Mouse (Mus musculus) liver, embryonic 14.5 days (tissue): Measurements from ENCODE around the gene Upk3b. TPM values are rescaled to one million over a fixed set of nuclear protein-coding genes. Genes with fewer than 3 reads are reported as not detected.

Source experiments
- ATAC-seq: fragments of 200-750 bp; cut with Nextera tagmentation; 2 replicates; pipeline ENCODE4 v1.8.0; 2017; ENCODE audit warnings: moderate number of reproducible peaks, mild to moderate bottlenecking, moderate library complexity; ENCODE audit not compliant: insufficient read depth
- DNase-seq, 3 experiments: peaks; one replicate each; pipeline ENCODE4 v3.0.0-alpha.2; 2012 to 2013; ENCODE audit warnings: low read depth in 3 of 3, low spot score in 3 of 3
- H3K27ac ChIP-seq: fragments of 300-500 bp; sonication (generic); 2 replicates; pipeline ENCODE4 v1.5.1; 2014; ENCODE audit warnings: moderate library complexity, mild to moderate bottlenecking, control low read depth, inconsistent platforms
- H3K27me3 ChIP-seq: fragments of 300-500 bp; sonication (generic); 2 replicates; pipeline ENCODE4 v1.6.1; 2014; ENCODE audit warnings: mild to moderate bottlenecking, low read length, moderate library complexity; ENCODE audit not compliant: control insufficient read depth, insufficient read depth
- H3K36me3 ChIP-seq: fragments of 300-500 bp; sonication (generic); replicated peaks from 2 replicates; pipeline ENCODE4 v1.6.1; 2014; ENCODE audit warnings: low read depth; ENCODE audit not compliant: control insufficient read depth, insufficient read depth
- H3K4me1 ChIP-seq, 2 experiments: fragments of 200-500 bp in 1 of 2; fragments of 300-500 bp in 1 of 2; sonication (generic) in 1 of 2; replicated peaks; 2 replicates each; pipeline ENCODE4 v1.6.1; 2012 to 2014; ENCODE audit warnings: antibody characterized with exemption in 1 of 2, inconsistent platforms in 1 of 2, low read length in 1 of 2; ENCODE audit not compliant: control insufficient read depth in 2 of 2, insufficient read depth in 2 of 2
- H3K4me2 ChIP-seq: fragments of 300-500 bp; sonication (generic); 2 replicates; pipeline ENCODE4 v1.6.1; 2014; ENCODE audit warnings: low read depth, mild to moderate bottlenecking, control low read depth, moderate library complexity
- H3K4me3 ChIP-seq, 2 experiments: fragments of 200-500 bp in 1 of 2; fragments of 300-500 bp in 1 of 2; sonication (generic) in 1 of 2; 2 replicates each; pipeline ENCODE4 v1.5.1; 2012 to 2014; ENCODE audit warnings: low read depth in 2 of 2, low read length in 2 of 2, mild to moderate bottlenecking in 2 of 2, control low read depth in 1 of 2, inconsistent platforms in 1 of 2, moderate library complexity in 1 of 2; ENCODE audit not compliant: insufficient read depth in 1 of 2
- H3K9ac ChIP-seq: fragments of 300-500 bp; sonication (generic); replicated peaks from 2 replicates; pipeline ENCODE4 v1.6.1; 2014; ENCODE audit warnings: mild to moderate bottlenecking, control low read depth, moderate library complexity
- H3K9me3 ChIP-seq: fragments of 300-500 bp; sonication (generic); 2 replicates; pipeline ENCODE4 v1.6.1; 2016; ENCODE audit warnings: low read length, mixed read lengths; ENCODE audit not compliant: control insufficient read depth
- CTCF ChIP-seq: IDR thresholded peaks from 2 replicates; pipeline ENCODE4 v1.5.1; 2016; ENCODE audit warnings: antibody characterized with exemption, low read depth, control low read depth
- EP300 ChIP-seq: IDR thresholded peaks from 2 replicates; pipeline ENCODE4 v1.6.1; 2016; ENCODE audit warnings: antibody characterized with exemption, low read depth
- WGBS: fragments of 180-500 bp; shearing (Covaris S2); extraction: QIAGEN DNeasy Blood & Tissue Kit; methylation state at CpG from one replicate; pipeline ENCODE4 v1.1.7; 2014; ENCODE audit not compliant: insufficient replicate concordance; 5-methylcytosine and 5-hydroxymethylcytosine counted together
- polyA plus RNA-seq, 2 experiments: library from polyadenylated mRNA; depleted of rRNA in 1 of 2; stranded (reverse) in 1 of 2; unstranded in 1 of 2; fragments of >200 nt; fragmentation: Nextera tagmentation in 1 of 2; extraction: Ambion mirVana in 1 of 2; gene quantifications; 2 replicates each; pipeline versions ENCODE4 v1.2.1 to v1.2.3; 2012 to 2014

The Upk3b gene
- polyA plus RNA-seq, 2 experiments: 2.0 to 2.4 TPM

- no peaks in the 10 kb centered on the region for H3K9me3 ChIP-seq
- H3K36me3 ChIP-seq: no peaks in the 10 kb centered on the region
- no peak overlapping the region for H3K27ac ChIP-seq
- H3K4me2 ChIP-seq: no peak overlapping the region
- no peak overlapping the region for H3K4me3 ChIP-seq
- H3K4me1 ChIP-seq: no peaks in the 10 kb centered on the region
- no peak for TF ChIP-seq EP300
- no peak for TF ChIP-seq CTCF
- no peaks in the 10 kb centered on the region; the same call in 1 of the 2 replicates for H3K27me3 ChIP-seq
- 19% methylated on average over 8 of the region's 8 CpGs for whole genome bisulfite sequencing
- no peak overlapping the region for H3K9ac ChIP-seq
- no peak for ATAC-seq
- DNase-seq: no peak
Measured at GRCm38 (mm10) chr5:136094249-136095010, 56.1 kb downstream of the Upk3b start.

- H3K27ac ChIP-seq: no peak overlapping the region
- H3K9me3 ChIP-seq: no peaks in the 10 kb centered on the region
- no peak overlapping the region for H3K4me3 ChIP-seq
- no peaks in the 10 kb centered on the region for H3K36me3 ChIP-seq
- TF ChIP-seq EP300: no peak
- TF ChIP-seq CTCF: no peak
- no peak overlapping the region for H3K4me2 ChIP-seq
- H3K4me1 ChIP-seq: no peaks in the 10 kb centered on the region
- no peak for ATAC-seq
- WGBS: 45% methylated on average over 7 of the region's 7 CpGs
- no peak for DNase-seq
- H3K27me3 ChIP-seq: no peaks in the 10 kb centered on the region; the same call in 1 of the 2 replicates
- H3K9ac ChIP-seq: no peak overlapping the region
Measured at GRCm38 (mm10) chr5:136095089-136095488, 56.8 kb downstream of the Upk3b start.

Other genes starting within 250 kb of the Upk3b start
- 0.01 and 0.27 TPM in 2 replicates for gene Srrm3, start 231.6 kb upstream of the Upk3b start, polyA plus RNA-seq (2012; rRNA removed)
- not detected in 2 replicates for gene Srrm3, start 231.6 kb upstream of the Upk3b start, polyA plus RNA-seq (2014; fragmentation: Nextera tagmentation; extraction: Ambion mirVana)
- 1.7 and 1.9 TPM in 2 replicates for gene Hspb1, start 150.6 kb upstream of the Upk3b start, polyA plus RNA-seq (2012; rRNA removed)
- gene Hspb1, start 150.6 kb upstream of the Upk3b start, polyA plus RNA-seq (2014; fragmentation: Nextera tagmentation; extraction: Ambion mirVana): 1.7 and 1.8 TPM in 2 replicates
- gene Ywhag, start 103.9 kb upstream of the Upk3b start, polyA plus RNA-seq (2012; rRNA removed): 21.7 and 25.9 TPM in 2 replicates
- gene Ywhag, start 103.9 kb upstream of the Upk3b start, polyA plus RNA-seq (2014; fragmentation: Nextera tagmentation; extraction: Ambion mirVana): 26.3 and 30.1 TPM in 2 replicates
- 2.3 and 2.8 TPM in 2 replicates for gene Ssc4d, start 64.0 kb upstream of the Upk3b start, polyA plus RNA-seq (2012; rRNA removed)
- gene Ssc4d, start 64.0 kb upstream of the Upk3b start, polyA plus RNA-seq (2014; fragmentation: Nextera tagmentation; extraction: Ambion mirVana): 1.5 and 2.1 TPM in 2 replicates
- 0.03 TPM in 1 of 2 replicates, not detected in the other for gene Zp3, start 58.4 kb upstream of the Upk3b start, polyA plus RNA-seq (2012; rRNA removed)
- gene Zp3, start 58.4 kb upstream of the Upk3b start, polyA plus RNA-seq (2014; fragmentation: Nextera tagmentation; extraction: Ambion mirVana): not detected in 2 replicates
- gene Dtx2, start 43.7 kb upstream of the Upk3b start, polyA plus RNA-seq (2012; rRNA removed): 3.4 and 5.0 TPM in 2 replicates
- 5.1 and 5.4 TPM in 2 replicates for gene Dtx2, start 43.7 kb upstream of the Upk3b start, polyA plus RNA-seq (2014; fragmentation: Nextera tagmentation; extraction: Ambion mirVana)
- 0.10 TPM in 1 of 2 replicates, not detected in the other for gene Upk3bl, start 16.0 kb downstream of the Upk3b start, polyA plus RNA-seq (2012; rRNA removed)
- not detected in 2 replicates for gene Upk3bl, start 16.0 kb downstream of the Upk3b start, polyA plus RNA-seq (2014; fragmentation: Nextera tagmentation; extraction: Ambion mirVana)
- gene Rasa4, start 45.4 kb downstream of the Upk3b start, polyA plus RNA-seq (2012; rRNA removed): 1.4 and 1.5 TPM in 2 replicates
- gene Rasa4, start 45.4 kb downstream of the Upk3b start, polyA plus RNA-seq (2014; fragmentation: Nextera tagmentation; extraction: Ambion mirVana): 0.85 and 0.93 TPM in 2 replicates
- 94.0 and 101 TPM in 2 replicates for gene Polr2j, start 78.1 kb downstream of the Upk3b start, polyA plus RNA-seq (2012; rRNA removed)
- 160 and 167 TPM in 2 replicates for gene Polr2j, start 78.1 kb downstream of the Upk3b start, polyA plus RNA-seq (2014; fragmentation: Nextera tagmentation; extraction: Ambion mirVana)
- 42.7 and 45.2 TPM in 2 replicates for gene Lrwd1, start 97.6 kb downstream of the Upk3b start, polyA plus RNA-seq (2012; rRNA removed)
- gene Lrwd1, start 97.6 kb downstream of the Upk3b start, polyA plus RNA-seq (2014; fragmentation: Nextera tagmentation; extraction: Ambion mirVana): 34.1 and 37.8 TPM in 2 replicates
- gene Alkbh4, start 97.7 kb downstream of the Upk3b start, polyA plus RNA-seq (2012; rRNA removed): 8.2 and 9.6 TPM in 2 replicates
- gene Alkbh4, start 97.7 kb downstream of the Upk3b start, polyA plus RNA-seq (2014; fragmentation: Nextera tagmentation; extraction: Ambion mirVana): 7.0 and 8.3 TPM in 2 replicates
- gene Orai2, start 132.2 kb downstream of the Upk3b start, polyA plus RNA-seq (2012; rRNA removed): 3.0 and 3.6 TPM in 2 replicates
- gene Orai2, start 132.2 kb downstream of the Upk3b start, polyA plus RNA-seq (2014; fragmentation: Nextera tagmentation; extraction: Ambion mirVana): 2.2 and 3.0 TPM in 2 replicates
- 5.6 and 16.0 TPM in 2 replicates for gene Prkrip1, start 160.5 kb downstream of the Upk3b start, polyA plus RNA-seq (2012; rRNA removed)
- 25.0 and 32.2 TPM in 2 replicates for gene Prkrip1, start 160.5 kb downstream of the Upk3b start, polyA plus RNA-seq (2014; fragmentation: Nextera tagmentation; extraction: Ambion mirVana)
- gene Sh2b2, start 208.1 kb downstream of the Upk3b start, polyA plus RNA-seq (2012; rRNA removed): 1.8 and 8.5 TPM in 2 replicates
- 1.4 and 1.5 TPM in 2 replicates for gene Sh2b2, start 208.1 kb downstream of the Upk3b start, polyA plus RNA-seq (2014; fragmentation: Nextera tagmentation; extraction: Ambion mirVana)